Mouse (Mus musculus) hindbrain, postnatal 0 days (tissue): ENCODE measurements at regions not wholly inside any gene's neighbourhood (a gene's known extent, or its start where the extent isn't known, plus 50 kb on each side); places are given as distances from the start of the nearest gene placed in this dataset.

Experiments used
- ATAC-seq: fragments of 200-750 bp; cut with Nextera tagmentation; 2 replicates; pipeline ENCODE4 v1.8.0; 2017; ENCODE audit warnings: mild to moderate bottlenecking, moderate TSS enrichment, moderate library complexity
- DNase-seq: peaks from one replicate; pipeline ENCODE4 v3.0.0-alpha.2; 2015; ENCODE audit warnings: low spot score
- H3K27ac ChIP-seq: fragments of 300-500 bp; sonication (generic); 2 replicates; pipeline ENCODE4 v1.5.1; 2014; ENCODE audit warnings: mild to moderate bottlenecking
- H3K27me3 ChIP-seq: fragments of 300-500 bp; sonication (generic); 2 replicates; pipeline ENCODE4 v1.6.1; 2014; ENCODE audit warnings: low read length, mixed read lengths; ENCODE audit not compliant: insufficient read depth
- H3K36me3 ChIP-seq: fragments of 300-500 bp; sonication (generic); 2 replicates; pipeline ENCODE4 v1.6.1; 2014; ENCODE audit warnings: low read length, mixed read lengths; ENCODE audit not compliant: insufficient read depth
- H3K4me1 ChIP-seq: fragments of 300-500 bp; sonication (generic); 2 replicates; pipeline ENCODE4 v1.6.1; 2014; ENCODE audit warnings: antibody characterized with exemption, low read length, mixed read lengths; ENCODE audit not compliant: insufficient read depth
- H3K4me2 ChIP-seq: fragments of 300-500 bp; sonication (generic); 2 replicates; pipeline ENCODE4 v1.6.1; 2014; ENCODE audit warnings: low read depth, mild to moderate bottlenecking, low read length, moderate library complexity, mixed read lengths
- H3K4me3 ChIP-seq: fragments of 300-500 bp; sonication (generic); 2 replicates; pipeline ENCODE4 v1.5.1; 2014; ENCODE audit warnings: low read length
- H3K9ac ChIP-seq: fragments of 300-500 bp; sonication (generic); replicated peaks from 2 replicates; pipeline ENCODE4 v1.6.1; 2014; ENCODE audit warnings: mild to moderate bottlenecking, low read length, moderate library complexity, mixed read lengths
- H3K9me3 ChIP-seq: fragments of 300-500 bp; sonication (generic); 2 replicates; pipeline ENCODE4 v1.6.1; 2016; ENCODE audit warnings: low read length, mixed read lengths
- CTCF ChIP-seq: IDR thresholded peaks from 2 replicates; pipeline ENCODE4 v1.5.1; 2016; ENCODE audit warnings: antibody characterized with exemption, control low read depth, low read depth
- WGBS: fragments of 180-500 bp; shearing (Covaris S2); extraction: QIAGEN DNeasy Blood & Tissue Kit; methylation state at CpG from one replicate; pipeline ENCODE4 v1.1.7; 2014; 5-methylcytosine and 5-hydroxymethylcytosine counted together

GRCm38 (mm10) chr4:153752791-153753190 is 204.2 kb upstream of the A430005L14Rik start:
- no peak for TF ChIP-seq CTCF
- Histone ChIP-seq H3K4me3 (no peak overlapping the region), H3K9ac (no peak overlapping the region), H3K4me2 (no peak overlapping the region), H3K27me3 (no peaks in the 10 kb centered on the region), H3K36me3 (no peaks in the 10 kb centered on the region), H3K4me1 (no peaks in the 10 kb centered on the region), H3K9me3 (no peaks in the 10 kb centered on the region), H3K27ac (no peak overlapping the region)
- ATAC-seq (no peak), DNase-seq (no peak)
- 71% methylated on average over 6 of the region's 6 CpGs for WGBS

DNA sequence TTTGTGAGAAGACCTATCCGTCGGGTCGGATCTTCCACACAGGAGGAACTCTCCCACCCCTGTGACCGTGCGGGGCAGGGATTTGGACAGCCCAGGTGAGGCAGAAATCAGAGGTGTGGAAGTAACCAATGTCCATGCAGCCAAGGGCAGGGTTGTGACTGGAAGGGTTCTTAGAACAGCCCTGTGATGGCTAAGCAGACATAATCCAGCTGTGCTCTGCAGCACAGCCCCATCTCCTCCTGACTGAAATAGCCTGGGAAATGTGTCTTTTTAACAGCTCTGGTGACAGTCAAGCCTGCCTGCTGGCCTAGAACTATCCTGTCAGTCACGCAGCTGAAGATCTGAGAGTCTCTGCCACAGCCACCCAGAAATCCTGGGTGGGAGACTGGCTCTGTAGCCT is 198.7 kb upstream of the A430005L14Rik start:
- Histone ChIP-seq H3K9ac (no peak overlapping the region), H3K27me3 (no peaks in the 10 kb centered on the region), H3K36me3 (no peaks in the 10 kb centered on the region), H3K4me2 (no peak overlapping the region), H3K9me3 (no peaks in the 10 kb centered on the region), H3K4me1 (no peaks in the 10 kb centered on the region), H3K4me3 (no peak overlapping the region), H3K27ac (no peak overlapping the region)
- ATAC-seq: 0 out of 2 replicates have a peak, but pooled peaks have one; percentile 2
- no peak for TF ChIP-seq CTCF
- no peak for DNase-seq
- WGBS: 91% methylated on average over 6 of the region's 6 CpGs

GRCm38 (mm10) chr4:153758781-153759180 is 198.3 kb upstream of the A430005L14Rik start:
- DNase-seq: peak; percentile 45

GRCm38 (mm10) chr4:153760934-153761333 is 196.1 kb upstream of the A430005L14Rik start:
- DNase-seq (no peak), ATAC-seq (no peak)
- H3K4me3 ChIP-seq: no peak overlapping the region
- no peaks in the 10 kb centered on the region for H3K36me3 ChIP-seq
- no peak overlapping the region for H3K27ac ChIP-seq
- H3K4me1 ChIP-seq: no peaks in the 10 kb centered on the region
- H3K9me3 ChIP-seq: no peaks in the 10 kb centered on the region
- WGBS: 86% methylated on average over 4 of the region's 4 CpGs
- H3K4me2 ChIP-seq: no peak overlapping the region
- no peak overlapping the region for H3K9ac ChIP-seq
- peak; percentile 41 for TF ChIP-seq CTCF
- H3K27me3 ChIP-seq: no peaks in the 10 kb centered on the region

More at GRCm38 (mm10) chr4:153758781-153759180, 198.3 kb upstream of the A430005L14Rik start:
- Histone ChIP-seq H3K4me2 (no peak overlapping the region), H3K4me1 (no peaks in the 10 kb centered on the region), H3K36me3 (no peaks in the 10 kb centered on the region), H3K9me3 (no peaks in the 10 kb centered on the region), H3K4me3 (no peak overlapping the region), H3K27me3 (no peaks in the 10 kb centered on the region), H3K27ac (no peak overlapping the region), H3K9ac (no peak overlapping the region)
- 38% methylated on average over 8 of the region's 8 CpGs for WGBS
- ATAC-seq: 0 out of 2 replicates have a peak, but pooled peaks have one; percentile 18
- no peak for TF ChIP-seq CTCF

- Histone ChIP-seq H3K4me3 (no peak overlapping the region), H3K9ac (no peak overlapping the region), H3K27me3 (no peaks in the 10 kb centered on the region), H3K4me2 (no peak overlapping the region), H3K27ac (no peak overlapping the region), H3K36me3 (no peaks in the 10 kb centered on the region), H3K4me1 (no peaks in the 10 kb centered on the region; the same call in 1 of the 2 replicates), H3K9me3 (no peaks in the 10 kb centered on the region)
- WGBS: 49% methylated on average over 10 of the region's 10 CpGs
- ATAC-seq (no peak), DNase-seq (no peak)
- no peak for TF ChIP-seq CTCF
Measured at GRCm38 (mm10) chr4:153763413-153763812, 193.6 kb upstream of the A430005L14Rik start.

DNA sequence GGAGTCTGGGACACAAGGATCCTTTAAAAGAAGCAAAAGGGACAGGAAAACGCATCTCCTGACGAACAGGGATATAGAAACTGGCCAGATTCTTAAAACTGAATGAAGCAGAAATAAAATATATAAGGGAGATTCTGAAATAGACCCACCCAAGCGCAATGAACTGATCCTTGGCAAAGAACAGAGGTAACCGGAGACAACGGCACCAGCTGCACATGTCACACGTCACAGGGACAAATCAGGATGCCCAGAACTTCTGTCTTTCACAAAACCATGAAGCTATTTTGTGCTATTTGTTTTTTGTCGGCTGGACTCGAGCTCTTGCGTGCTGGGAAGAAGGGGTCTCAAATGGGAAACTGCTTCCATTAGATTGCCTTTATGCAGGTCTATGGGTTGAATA is 189.3 kb upstream of the A430005L14Rik start:
- Histone ChIP-seq H3K9me3 (no peaks in the 10 kb centered on the region), H3K4me1 (no peaks in the 10 kb centered on the region; the same call in 1 of the 2 replicates), H3K4me2 (no peak overlapping the region), H3K9ac (no peak overlapping the region), H3K27me3 (no peaks in the 10 kb centered on the region), H3K4me3 (no peak overlapping the region), H3K36me3 (no peaks in the 10 kb centered on the region), H3K27ac (no peak overlapping the region; the same call in 1 of the 2 replicates)
- no peak for TF ChIP-seq CTCF
- WGBS: 57% methylated on average over 9 of the region's 9 CpGs
- no peak for ATAC-seq
- DNase-seq: no peak

GRCm38 (mm10) chr4:153768350-153768749 is 188.7 kb upstream of the A430005L14Rik start:
- Histone ChIP-seq H3K9ac (no peak overlapping the region), H3K4me3 (no peak overlapping the region), H3K4me1 (no peaks in the 10 kb centered on the region; the same call in 1 of the 2 replicates), H3K27me3 (no peaks in the 10 kb centered on the region), H3K27ac (no peak overlapping the region; the same call in 1 of the 2 replicates), H3K36me3 (no peaks in the 10 kb centered on the region), H3K4me2 (no peak overlapping the region), H3K9me3 (no peaks in the 10 kb centered on the region)
- ATAC-seq (no peak), DNase-seq (no peak)
- no peak for TF ChIP-seq CTCF
- 56% methylated on average over 3 of the region's 3 CpGs for WGBS
